Mouse (Mus musculus) lung, adult 2 months (tissue): ENCODE results near the gene Borcs8.

Experiments
- CTCF ChIP-seq: fragments of 200-500 bp; IDR thresholded peaks from 2 replicates; pipeline ENCODE4 v1.5.1; 2011; ENCODE audit warnings: mild to moderate bottlenecking, low read length, control low read depth; ENCODE audit not compliant: insufficient read depth
- POLR2A ChIP-seq: fragments of 200-500 bp; IDR thresholded peaks from 2 replicates; pipeline ENCODE4 v1.6.1; 2011; ENCODE audit warnings: low read depth, mild to moderate bottlenecking, control low read depth, low read length, borderline replicate concordance; ENCODE audit errors: extremely low read depth

GRCm38 (mm10) chr8:70173320-70173719 is 34.0 kb downstream of the Borcs8 start:
- TF ChIP-seq POLR2A (no peak), CTCF (no peak)
